Mouse (Mus musculus): ENCODE data around the gene Gpd1l.

Gpd1l gene

GRCm38 (mm10) chr9:114925571-114925970 is 8.2 kb downstream of the Gpd1l start:
- no peak for DNase-seq

GRCm38 (mm10) chr9:114925039-114925438 is 8.7 kb downstream of the Gpd1l start:
- no peak for DNase-seq

DNA sequence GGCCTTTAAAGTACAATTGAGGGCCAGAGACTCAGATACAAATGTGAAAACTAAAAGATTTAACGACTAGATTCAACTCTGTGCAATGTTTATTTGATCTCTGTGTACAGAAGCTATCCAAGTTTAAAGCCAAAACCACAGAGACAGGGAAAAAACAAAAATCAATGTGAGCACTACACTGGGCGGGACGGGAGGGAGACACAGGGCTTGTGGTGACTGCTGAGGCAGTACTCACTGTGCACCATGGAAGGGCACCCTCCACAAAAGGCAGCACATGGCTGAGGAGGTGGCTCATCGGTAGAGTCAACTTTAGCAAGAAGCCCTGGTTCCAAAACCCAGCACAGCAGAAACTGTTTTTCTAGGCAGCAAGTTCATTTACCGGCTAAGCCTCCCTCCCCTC is 9.3 kb downstream of the Gpd1l start:
- no peak for DNase-seq

GRCm38 (mm10) chr9:114922209-114922608 is 11.6 kb downstream of the Gpd1l start:
- no peak for DNase-seq

DNA sequence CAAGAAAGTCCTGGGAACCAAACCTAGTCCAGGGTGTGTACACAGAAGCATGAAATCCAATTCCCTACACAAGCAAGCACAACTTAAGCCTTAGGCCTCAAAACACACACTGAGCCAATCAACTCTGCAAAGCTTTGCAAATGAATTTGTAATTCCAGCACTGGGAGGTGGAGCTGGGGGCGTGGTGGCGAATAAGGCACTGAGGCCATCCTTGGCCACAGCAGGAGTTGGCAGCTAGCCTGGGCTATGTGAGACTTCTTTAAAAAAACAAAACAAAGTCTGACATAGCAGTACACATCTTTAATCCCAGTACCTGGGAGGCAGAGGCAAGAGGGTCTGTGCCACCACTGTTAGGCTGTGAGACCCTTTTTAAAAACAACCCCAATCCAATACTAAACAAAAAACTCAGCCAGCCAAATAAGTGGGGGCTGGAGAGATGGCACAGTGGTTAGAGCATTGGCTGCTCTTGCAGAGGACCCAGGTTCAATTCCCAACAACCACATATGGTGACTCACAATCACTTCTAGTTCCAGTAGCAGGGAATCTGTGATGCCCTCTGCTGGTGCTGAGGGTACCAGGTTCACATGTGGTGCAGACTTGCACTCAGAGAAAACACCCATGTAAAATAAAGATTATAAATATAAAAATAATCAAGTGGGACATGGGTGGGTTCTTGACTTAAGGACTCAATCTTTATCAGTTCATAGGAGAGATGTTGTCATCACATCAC is 12.3 kb downstream of the Gpd1l start:
- DNase-seq, result no peak

GRCm38 (mm10) chr9:114920569-114920968 is 13.2 kb downstream of the Gpd1l start:
- DNase-seq, result no peak

DNA sequence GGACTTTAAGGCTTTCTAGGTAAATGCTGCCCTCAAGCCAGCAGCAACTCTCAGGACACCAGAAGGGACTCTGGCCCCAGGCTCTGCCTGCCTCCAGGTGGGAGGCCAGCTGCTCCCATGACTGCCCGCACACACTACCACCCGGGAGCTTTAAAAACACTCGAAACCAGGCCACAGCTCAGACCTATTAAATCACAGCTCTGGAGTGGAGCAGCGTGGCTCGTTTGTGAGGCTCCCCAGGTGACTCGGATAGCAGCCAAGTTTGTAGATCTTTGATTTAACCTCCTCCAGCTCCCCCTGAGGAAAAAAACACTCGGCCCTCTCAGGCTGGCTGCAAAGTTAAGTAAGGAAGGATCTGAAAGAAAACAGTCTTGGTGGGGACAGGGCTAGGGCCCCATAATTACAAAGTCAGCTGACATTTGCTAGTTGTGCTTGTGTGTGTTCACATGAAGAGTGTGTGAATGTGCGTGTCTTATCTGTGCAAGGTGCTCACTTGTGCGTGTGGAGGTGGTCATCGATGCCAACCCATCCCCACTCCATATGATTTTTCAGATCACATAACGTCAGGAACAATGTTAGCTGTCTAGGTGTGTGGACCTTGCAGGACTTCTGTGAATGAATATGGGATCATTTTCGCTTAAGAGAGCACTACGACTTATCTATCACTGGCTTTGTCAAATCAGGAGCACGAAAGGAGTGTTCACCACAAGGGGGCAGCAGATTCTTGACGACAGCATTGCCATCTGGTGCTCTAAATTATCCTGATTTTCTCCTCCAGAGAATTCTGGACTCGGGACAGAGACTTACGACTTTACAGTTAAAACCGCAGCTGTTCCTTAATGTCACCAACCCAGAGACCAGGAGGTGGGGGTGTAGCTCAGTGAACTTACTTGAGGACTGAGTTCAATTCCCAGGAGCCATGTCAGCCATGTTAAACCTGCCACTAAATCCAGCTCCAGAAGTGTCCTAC is 20.8 kb downstream of the Gpd1l start:
- DNase-seq, result peak; percentile 69 to 70

- no peak for DNase-seq
These were observed 26.3 kb downstream of the Gpd1l start for GRCm38 (mm10) chr9:114907509-114907908.

DNA sequence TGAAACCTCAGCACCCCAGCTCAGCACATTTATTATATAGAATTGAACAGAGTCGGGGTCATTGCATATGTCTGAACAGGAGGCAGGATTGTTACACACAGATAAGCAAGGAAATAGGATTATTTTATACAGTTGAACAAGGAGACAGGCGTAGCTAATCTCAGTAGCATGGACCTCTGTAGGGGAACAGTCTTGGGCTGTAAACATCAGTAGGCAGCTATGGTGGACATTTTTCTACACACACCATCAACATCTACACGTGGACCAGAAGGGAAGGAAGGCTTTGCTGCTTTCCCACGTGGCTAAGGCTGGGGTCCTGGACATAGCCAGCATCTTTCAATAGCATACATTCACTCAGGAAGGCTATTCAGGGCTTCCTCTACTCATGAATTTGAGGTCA is 37.9 kb downstream of the Gpd1l start:
- no peak for DNase-seq

DNA sequence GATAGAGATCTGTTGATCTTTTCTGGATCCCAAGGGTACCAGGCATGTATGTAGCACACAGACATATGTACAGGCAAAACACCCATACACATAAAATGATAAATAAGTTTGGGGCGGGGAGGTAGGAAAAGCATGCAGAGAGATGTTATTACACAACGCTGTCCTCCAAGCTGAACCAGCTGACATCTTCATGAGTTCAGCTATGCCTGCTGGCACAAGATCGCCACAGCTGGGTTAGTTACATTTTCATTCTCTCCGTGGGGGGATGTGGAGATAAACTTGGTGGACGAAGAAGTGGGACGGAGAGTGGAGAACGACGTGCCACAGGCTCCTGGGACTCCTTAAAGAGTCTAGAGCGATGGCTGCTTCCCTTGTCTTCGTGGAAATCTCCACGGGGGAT is 40.8 kb downstream of the Gpd1l start:
- DNase-seq, result no peak

DNA sequence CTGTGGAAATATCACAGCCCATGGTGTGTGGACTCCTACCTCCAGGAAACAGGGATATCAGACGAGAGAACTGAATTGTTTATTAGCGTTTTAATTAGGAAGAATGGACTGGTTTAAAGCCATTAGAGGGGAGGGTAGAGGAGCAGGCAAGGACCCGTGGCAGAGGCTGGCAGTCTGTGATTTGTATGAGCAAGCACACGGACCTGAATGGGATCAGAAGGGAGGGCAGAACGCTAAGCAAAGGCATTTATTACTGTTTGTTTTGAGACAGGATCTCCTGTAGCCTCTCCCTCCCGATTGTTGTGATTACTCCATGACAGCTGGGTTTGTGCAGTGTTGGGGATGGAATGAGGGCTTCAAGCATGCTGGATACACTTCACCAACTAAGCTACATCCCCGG is 43.4 kb downstream of the Gpd1l start:
- no peak for DNase-seq

- peak in 1 of 2 experiments; percentile 15 for DNase-seq
These were observed 44.9 kb downstream of the Gpd1l start for GRCm38 (mm10) chr9:114888856-114889407.

DNA sequence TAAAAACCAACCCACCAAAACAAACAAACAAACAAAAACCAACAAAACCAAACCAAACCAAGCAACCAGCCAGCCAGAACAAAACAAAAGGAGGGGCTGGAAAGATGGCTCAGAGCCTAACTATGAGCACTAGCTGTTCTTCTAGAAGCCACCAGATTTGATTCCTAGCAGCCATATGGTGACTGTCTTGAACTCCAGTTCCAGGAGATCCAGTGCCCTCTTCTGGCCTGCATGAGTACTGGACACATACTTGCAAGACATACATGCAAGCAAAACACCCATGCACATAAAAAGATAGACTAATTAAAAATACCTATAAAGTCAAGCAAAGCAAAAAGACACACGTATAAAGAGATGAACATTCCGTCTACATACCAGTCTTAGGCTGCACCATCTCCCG is 46.1 kb downstream of the Gpd1l start:
- DNase-seq, result peak; percentile 30 to 39

DNA sequence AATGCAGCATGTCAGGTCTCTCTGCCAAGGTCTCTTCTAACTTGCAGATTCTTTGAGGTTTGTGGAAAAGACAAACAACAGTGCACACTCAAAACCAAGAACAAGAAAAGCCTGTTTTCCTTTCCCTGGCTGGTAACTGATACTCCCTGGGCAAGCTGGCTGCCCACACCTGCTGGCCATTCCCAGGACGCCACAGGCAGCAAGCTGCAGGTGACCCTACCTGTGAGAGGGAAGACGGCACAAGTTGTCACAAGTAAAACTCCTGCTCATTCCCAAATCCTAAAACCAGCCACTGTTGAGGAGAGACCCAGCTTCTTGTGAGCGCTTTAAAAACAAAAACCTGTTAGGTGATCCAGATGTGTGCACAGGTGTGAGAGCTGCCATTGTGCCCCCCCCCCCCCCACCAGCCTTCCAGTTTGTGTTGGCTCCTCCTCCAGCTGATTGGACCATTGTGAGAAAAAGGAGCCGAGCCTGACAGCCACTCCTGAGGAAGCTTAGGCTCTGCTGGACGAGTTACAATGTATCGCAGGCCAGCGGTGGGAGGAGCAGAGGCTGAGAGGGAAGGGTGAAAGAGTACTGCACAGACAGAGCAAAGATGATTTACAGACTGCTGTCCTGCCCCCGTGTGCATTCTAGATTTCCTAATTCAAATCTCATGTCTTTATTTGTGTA is 47.7 kb downstream of the Gpd1l start:
- DNase-seq, result no peak

DNA sequence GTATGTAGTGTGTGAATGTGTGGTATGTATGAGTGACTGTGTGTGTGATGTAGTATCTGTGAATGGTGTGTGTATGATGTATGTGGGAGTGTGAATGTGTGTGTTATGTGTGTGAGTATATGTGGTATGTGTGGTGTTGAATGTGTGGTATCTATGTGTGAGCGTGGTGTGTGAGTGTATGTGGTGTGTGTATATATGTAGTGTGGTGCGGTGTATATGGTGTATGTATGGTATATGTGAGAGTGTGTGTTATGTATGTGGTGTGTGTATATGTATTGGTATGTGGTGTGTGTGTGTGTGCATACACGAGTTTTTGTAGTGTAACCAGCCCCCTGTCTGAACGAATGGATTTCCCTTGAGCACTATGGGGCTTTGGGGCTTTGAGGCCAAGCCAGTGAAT is 48.2 kb downstream of the Gpd1l start:
- no peak for DNase-seq

- DNase-seq, result no peak
These were observed 51.8 kb downstream of the Gpd1l start for GRCm38 (mm10) chr9:114881977-114882376.

DNA sequence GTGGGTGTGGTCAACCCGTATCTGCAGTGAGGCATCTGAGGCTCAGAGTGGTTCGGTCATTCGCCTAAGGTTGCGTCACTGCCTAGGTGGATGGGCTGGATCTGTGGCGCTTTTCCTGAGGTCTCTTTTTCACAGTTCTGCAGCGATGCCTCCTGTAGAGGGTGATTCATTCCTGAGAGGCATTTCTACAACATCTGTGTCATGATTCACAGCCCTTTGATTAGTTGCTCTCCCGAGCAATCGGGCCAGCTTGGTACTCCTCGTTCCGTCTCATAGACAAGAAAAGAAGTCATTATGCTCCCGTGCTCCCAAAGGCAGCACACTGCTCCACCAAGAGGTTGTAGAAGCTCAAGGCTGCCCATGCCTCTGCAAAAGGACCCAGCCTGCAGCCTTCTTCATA is 78.5 kb downstream of the Gpd1l start:
- no peak for DNase-seq

- no peak for DNase-seq
These were observed 79.1 kb downstream of the Gpd1l start for GRCm38 (mm10) chr9:114854686-114855085.

GRCm38 (mm10) chr9:114853336-114853735 is 80.5 kb downstream of the Gpd1l start:
- DNase-seq, result no peak

- no peak for DNase-seq
These were observed 82.2 kb downstream of the Gpd1l start for GRCm38 (mm10) chr9:114851419-114852190.

All from B cell, adult 2 months (primary cell).